7 mouse cellular contexts compared by ENCODE assay signal in the genomic region with DNA sequence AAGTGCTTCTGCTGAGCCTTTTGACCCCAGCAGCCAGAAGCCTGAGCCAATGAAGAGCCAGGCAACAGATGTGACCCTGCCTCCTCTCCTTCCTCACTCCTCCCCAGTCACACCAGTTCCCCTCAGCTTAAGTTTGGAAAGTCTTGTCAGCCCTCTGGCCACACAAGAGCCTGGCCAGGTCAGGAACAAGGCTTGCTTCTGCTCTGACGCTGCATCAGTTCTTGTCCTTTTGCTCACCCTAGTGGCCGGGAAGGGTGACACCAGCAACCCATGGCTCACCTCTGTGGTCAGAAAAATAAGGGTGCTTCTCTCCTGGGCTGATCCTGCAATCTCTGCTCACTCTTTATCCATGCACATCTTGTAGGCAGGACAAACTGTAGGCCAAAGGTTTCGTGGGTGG. TPM values are rescaled to one million over a fixed set of nuclear protein-coding genes. Genes with fewer than 3 reads are reported as not detected.
DNase-seq lines count a peak whose midpoint lies in the region; ATAC-seq and TF ChIP-seq lines count a peak whose summit lies in the region.

No protein-coding gene starts in this region.

- H3K4me3 ChIP-seq in midbrain, postnatal 0 days (ENCODE audit: low read depth, low read length), result no peak overlapping the region

- H3K27me3 ChIP-seq in midbrain, postnatal 0 days (ENCODE audit: insufficient read depth, low read length), result no peaks in the 10 kb centered on the region

- no peak overlapping the region for H3K4me2 ChIP-seq in midbrain, postnatal 0 days (ENCODE audit: low read depth, low read length, poor library complexity, severe bottlenecking)

- 0 out of 2 replicates have a peak, but pooled peaks cover 3% of the 10 kb centered on the region for H3K9me3 ChIP-seq in midbrain, postnatal 0 days (ENCODE audit: low read length)

- peak; percentile 34 for DNase-seq in left cerebral cortex, postnatal 4 days
- no peak for DNase-seq in left cerebral cortex, adult 8-10 months (ENCODE audit: low spot score in 2 of 2)
- DNase-seq in adrenal gland, adult (ENCODE audit: inconsistent age in 2 of 2, low spot score in 1 of 2), result peak; percentile 53 to 85
- DNase-seq in gastrocnemius, postnatal 10 days, result peak; percentile 29
- DNase-seq in kidney, postnatal 36 days, result peak; percentile 75 to 79
- peak; percentile 41 for DNase-seq in midbrain, postnatal 0 days (ENCODE audit: low spot score)
- DNase-seq in right cerebral cortex, adult 2 months (ENCODE audit: low spot score in 2 of 2), result no peak

- intact Hi-C loops in left cerebral cortex, postnatal 4 days (cut with DNase I), result no loop called here

- H3K9ac ChIP-seq in midbrain, postnatal 0 days (replicated peaks; ENCODE audit: low read length, poor library complexity, severe bottlenecking), result no peak overlapping the region

- 24% methylated on average over 3 of the region's 3 CpGs for WGBS in midbrain, postnatal 0 days

- no peak overlapping the region for H3K27ac ChIP-seq in midbrain, postnatal 0 days (ENCODE audit: low read depth, low read length)

- ATAC-seq in midbrain, postnatal 0 days (ENCODE audit: low FRiP score), result no peak

- H3K36me3 ChIP-seq in midbrain, postnatal 0 days (ENCODE audit: insufficient read depth, low read length), result no peaks in the 10 kb centered on the region

- peak; percentile 70 for TF ChIP-seq CTCF in midbrain, postnatal 0 days (IDR thresholded peaks at IDR 0.05)

- no peaks in the 10 kb centered on the region for H3K4me1 ChIP-seq in midbrain, postnatal 0 days (ENCODE audit: insufficient read depth, low read length)

RNA-seq across cellular contexts. Expression of gene Pigt, which starts 23.5 kb away (rescaled TPM):
- 100 to 1,000 TPM; 109 to 113 TPM for total RNA-seq in left cerebral cortex, postnatal 4 days (2021)
- total RNA-seq in left cerebral cortex, adult 8-10 months (2022), result 10 to 100 TPM; 84.0 to 97.2 (median 89.5) TPM
- total RNA-seq in gastrocnemius, postnatal 10 days (2021), result 10 to 100 TPM; 44.3 to 51.3 TPM
- 117 and 126 TPM in 2 replicates for total RNA-seq in midbrain, postnatal 0 days (2014; rRNA removed)
- 121 and 126 TPM in 2 replicates for polyA plus RNA-seq in midbrain, postnatal 0 days (2015; fragmentation: Nextera tagmentation; extraction: Ambion mirVana)

RNA-seq across cellular contexts. Expression of gene Dbndd2, which starts 34.9 kb away (rescaled TPM):
- 10 to 100 TPM; 32.6 to 33.5 TPM for total RNA-seq in left cerebral cortex, postnatal 4 days (2021)
- 100 to 1,000 TPM; 140 to 155 (median 147) TPM for total RNA-seq in left cerebral cortex, adult 8-10 months (2022)
- total RNA-seq in gastrocnemius, postnatal 10 days (2021), result 10 to 100 TPM; 13.0 to 17.7 TPM
- total RNA-seq in midbrain, postnatal 0 days (2014; rRNA removed), result 21.1 and 26.7 TPM in 2 replicates
- polyA plus RNA-seq in midbrain, postnatal 0 days (2015; fragmentation: Nextera tagmentation; extraction: Ambion mirVana), result 24.8 and 25.4 TPM in 2 replicates

RNA-seq across cellular contexts. Expression of gene Wfdc2, which starts 41.4 kb away (rescaled TPM):
- 1 to 10 TPM in 1 of 2 experiments, not detected in 1; 2.1 TPM for total RNA-seq in left cerebral cortex, postnatal 4 days (2021)
- 1 to 10 TPM in 2 of 4 experiments, under 1 TPM in 2; 0.98 to 1.5 (median 1.1) TPM for total RNA-seq in left cerebral cortex, adult 8-10 months (2022)
- not detected for total RNA-seq in gastrocnemius, postnatal 10 days (2021)
- 0.38 and 0.52 TPM in 2 replicates for total RNA-seq in midbrain, postnatal 0 days (2014; rRNA removed)
- 1.5 and 1.9 TPM in 2 replicates for polyA plus RNA-seq in midbrain, postnatal 0 days (2015; fragmentation: Nextera tagmentation; extraction: Ambion mirVana)

RNA-seq across cellular contexts. Expression of gene Trp53tg5, which starts 47.3 kb away (rescaled TPM):
- not detected for total RNA-seq in left cerebral cortex, postnatal 4 days (2021)
- total RNA-seq in left cerebral cortex, adult 8-10 months (2022), result not detected
- not detected for total RNA-seq in gastrocnemius, postnatal 10 days (2021)
- not detected in 2 replicates for total RNA-seq in midbrain, postnatal 0 days (2014; rRNA removed)
- not detected in 2 replicates for polyA plus RNA-seq in midbrain, postnatal 0 days (2015; fragmentation: Nextera tagmentation; extraction: Ambion mirVana)

RNA-seq across cellular contexts. Expression of gene Spint3, which starts 52.5 kb away (rescaled TPM):
- not detected for total RNA-seq in left cerebral cortex, postnatal 4 days (2021)
- not detected for total RNA-seq in left cerebral cortex, adult 8-10 months (2022)
- not detected for total RNA-seq in gastrocnemius, postnatal 10 days (2021)
- total RNA-seq in midbrain, postnatal 0 days (2014; rRNA removed), result not detected in 2 replicates
- not detected in 2 replicates for polyA plus RNA-seq in midbrain, postnatal 0 days (2015; fragmentation: Nextera tagmentation; extraction: Ambion mirVana)

Comparison
In these comparisons a context has a peak if more than half of its experiments do, and no peak if none do; other contexts are left out.
1. DNase-seq: peak in left cerebral cortex, postnatal 4 days (single experiment), adrenal gland, adult (2 of 2), gastrocnemius, postnatal 10 days (single experiment), kidney, postnatal 36 days (2 of 2) and midbrain, postnatal 0 days (single experiment); none in left cerebral cortex, adult 8-10 months (0 of 2) and right cerebral cortex, adult 2 months (0 of 2).